Mouse (Mus musculus) heart, postnatal 0 days (tissue): ENCODE data around the gene Sp6.

Experiments used
- CTCF ChIP-seq: IDR thresholded peaks from 2 replicates; pipeline ENCODE4 v1.5.1; 2016; ENCODE audit warnings: antibody characterized with exemption, control low read depth, low read depth
- EP300 ChIP-seq: IDR thresholded peaks from 2 replicates; pipeline ENCODE4 v1.6.1; 2016; ENCODE audit warnings: antibody characterized with exemption, low read depth

DNA sequence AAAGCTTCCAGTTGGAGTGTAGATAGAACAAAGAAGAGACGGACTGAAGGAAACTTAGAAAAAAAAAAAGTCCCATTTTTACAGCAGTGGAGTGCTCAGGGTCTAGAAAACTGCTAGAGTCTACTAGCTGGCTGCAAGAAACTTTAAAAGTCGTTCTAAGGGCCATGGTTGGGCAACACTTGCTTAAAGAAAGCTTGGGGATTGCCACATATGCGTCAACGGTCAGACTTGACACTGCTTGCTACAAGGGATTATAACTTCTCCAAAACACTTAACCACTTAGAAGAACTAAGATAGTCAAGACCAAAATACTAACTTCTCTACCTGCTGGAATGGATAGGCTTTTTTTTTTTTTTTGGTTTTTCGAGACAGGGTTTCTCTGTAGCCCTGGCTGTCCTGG, 38.4 kb upstream of the Sp6 start:
- TF ChIP-seq CTCF (no peak), EP300 (no peak)
